Mouse (Mus musculus) stomach, postnatal 0 days (tissue): Measurements from ENCODE around the gene Ocel1. TPM values are rescaled to one million over a fixed set of nuclear protein-coding genes. Genes with fewer than 3 reads are reported as not detected.
A peak's percentile ranks its signal among the peaks of the same experiment; 100 is the strongest.

Experiments used
- ATAC-seq: fragments of 200-750 bp; cut with Nextera tagmentation; 2 replicates; pipeline ENCODE4 v1.8.0; 2017; ENCODE audit not compliant: low FRiP score, low TSS enrichment
- DNase-seq: peaks from one replicate; pipeline ENCODE4 v3.0.0-alpha.2; 2016; ENCODE audit warnings: low spot score
- H3K27ac ChIP-seq: fragments of 300-500 bp; sonication (generic); replicated peaks from 2 replicates; pipeline ENCODE4 v1.5.1; 2014; ENCODE audit warnings: mild to moderate bottlenecking, control low read depth
- H3K27me3 ChIP-seq: fragments of 300-500 bp; sonication (generic); 2 replicates; pipeline ENCODE4 v1.6.1; 2014; ENCODE audit warnings: low read length; ENCODE audit not compliant: control insufficient read depth, insufficient read depth
- H3K36me3 ChIP-seq: fragments of 300-500 bp; sonication (generic); 2 replicates; pipeline ENCODE4 v1.6.1; 2014; ENCODE audit warnings: low read length, mixed read lengths; ENCODE audit not compliant: control insufficient read depth, insufficient read depth
- H3K4me1 ChIP-seq: fragments of 300-500 bp; sonication (generic); replicated peaks from 2 replicates; pipeline ENCODE4 v1.6.1; 2014; ENCODE audit warnings: antibody characterized with exemption; ENCODE audit not compliant: control insufficient read depth, insufficient read depth
- H3K4me2 ChIP-seq: fragments of 300-500 bp; sonication (generic); replicated peaks from 2 replicates; pipeline ENCODE4 v1.6.1; 2014; ENCODE audit warnings: low read depth, mild to moderate bottlenecking, control low read depth, moderate library complexity
- H3K4me3 ChIP-seq: fragments of 300-500 bp; sonication (generic); 2 replicates; pipeline ENCODE4 v1.5.1; 2014; ENCODE audit warnings: low read depth, low read length, control low read depth
- H3K9ac ChIP-seq: fragments of 300-500 bp; sonication (generic); 2 replicates; pipeline ENCODE4 v1.6.1; 2014; ENCODE audit warnings: mild to moderate bottlenecking, low read length, control low read depth, mixed read lengths
- H3K9me3 ChIP-seq: fragments of 300-500 bp; sonication (generic); 2 replicates; pipeline ENCODE4 v1.6.1; 2016; ENCODE audit warnings: low read length; ENCODE audit not compliant: control insufficient read depth
- CTCF ChIP-seq: IDR thresholded peaks from 2 replicates; pipeline ENCODE4 v1.5.1; 2016; ENCODE audit warnings: antibody characterized with exemption, low read depth, mild to moderate bottlenecking, moderate library complexity
- EP300 ChIP-seq: optimal IDR thresholded peaks from 2 replicates; pipeline ENCODE3; 2016; ENCODE audit warnings: antibody characterized with exemption
- WGBS: fragments of 180-500 bp; shearing (Covaris S2); extraction: QIAGEN DNeasy Blood & Tissue Kit; methylation state at CpG from one replicate; pipeline ENCODE4 v1.1.7; 2014; 5-methylcytosine and 5-hydroxymethylcytosine counted together
- polyA plus RNA-seq: library from polyadenylated mRNA; unstranded; fragments of >200 nt; fragmentation: Nextera tagmentation; extraction: Ambion mirVana; gene quantifications from 2 replicates; pipeline ENCODE4 v1.2.1, GENCODE M21; 2015

Gene Ocel1
- polyA plus RNA-seq, 1 experiment from 2014 or later: 8.2 TPM

GRCm38 (mm10) chr8:71407441-71407840 is 36.3 kb downstream of the Ocel1 start:
- Histone ChIP-seq H3K9me3 (no peaks in the 10 kb centered on the region), H3K4me3 (no peak overlapping the region), H3K36me3 (peaks cover 3% of the 10 kb centered on the region), H3K9ac (no peak overlapping the region), H3K4me2 (no peak overlapping the region), H3K27me3 (no peaks in the 10 kb centered on the region), H3K27ac (no peak overlapping the region), H3K4me1 (peaks cover 11% of the 10 kb centered on the region)
- DNase-seq (no peak), ATAC-seq (no peak)
- no peak for TF ChIP-seq EP300
- TF ChIP-seq CTCF: no peak
- WGBS: 93% methylated on average over 14 of the region's 14 CpGs

DNA sequence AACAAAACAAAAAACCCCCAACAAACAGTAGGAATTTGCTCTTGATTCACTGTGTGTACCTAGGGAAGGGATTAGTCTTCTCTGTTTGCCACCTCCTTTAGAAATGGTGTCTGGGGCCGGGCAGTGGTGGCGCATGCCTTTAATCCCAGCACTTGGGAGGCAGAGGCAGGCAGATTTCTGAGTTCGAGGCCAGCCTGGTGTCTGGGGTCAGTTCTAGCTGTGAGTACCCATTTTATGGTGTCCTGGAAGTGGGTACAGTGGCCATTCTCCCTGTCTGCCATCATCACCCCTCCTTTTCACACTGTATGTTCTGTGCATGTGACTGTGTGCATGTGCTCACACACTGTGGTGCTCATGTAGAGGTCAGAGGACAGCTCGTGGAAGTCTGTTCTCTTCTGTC is 37.1 kb downstream of the Ocel1 start:
- Histone ChIP-seq H3K9me3 (no peaks in the 10 kb centered on the region), H3K27me3 (no peaks in the 10 kb centered on the region), H3K4me1 (peaks cover 11% of the 10 kb centered on the region), H3K36me3 (peaks cover 3% of the 10 kb centered on the region), H3K4me3 (no peak overlapping the region), H3K27ac (no peak overlapping the region), H3K9ac (no peak overlapping the region), H3K4me2 (no peak overlapping the region)
- DNase-seq (no peak), ATAC-seq (no peak)
- TF ChIP-seq EP300: no peak
- TF ChIP-seq CTCF: no peak
- 90% methylated on average over 4 of the region's 4 CpGs for WGBS

DNA sequence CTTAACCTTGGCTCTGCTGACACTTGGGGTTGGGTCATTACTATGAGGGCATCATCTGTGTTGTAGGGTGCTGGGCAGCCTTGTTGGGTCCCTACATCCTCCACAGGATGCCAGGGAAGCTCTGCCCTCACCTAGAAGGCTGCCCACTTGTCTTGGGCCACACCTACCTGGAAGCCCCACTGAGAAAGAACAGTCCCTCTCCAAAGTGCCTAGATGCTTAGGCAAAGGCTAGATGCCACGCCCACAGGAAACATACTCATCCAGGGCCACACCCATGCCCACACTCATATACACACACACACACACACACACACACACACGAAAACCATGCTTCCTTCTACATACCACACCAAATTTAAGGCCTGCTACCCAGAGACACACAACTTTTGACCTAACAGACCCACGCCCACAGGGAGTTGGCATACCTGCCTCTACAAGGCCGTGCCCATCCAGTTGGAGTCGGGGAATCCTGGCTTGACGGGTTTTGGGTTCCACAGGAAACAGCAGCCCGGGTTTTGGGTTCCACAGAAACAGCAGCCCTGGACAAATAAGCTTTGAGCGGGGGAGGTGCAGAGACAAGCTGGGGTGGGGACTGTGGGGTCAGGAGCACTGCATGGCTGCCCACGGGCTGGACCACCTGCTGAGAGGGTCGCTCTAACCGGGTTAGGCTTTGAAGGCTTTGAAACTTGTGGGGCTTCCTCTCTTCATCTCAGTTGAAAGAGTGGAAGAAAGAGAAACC is 40.6 kb downstream of the Ocel1 start:
- H3K4me1 ChIP-seq: 0 out of 2 replicates have a peak, but pooled peaks cover 2% of the 10 kb centered on the region
- H3K4me2 ChIP-seq: no peak overlapping the region
- H3K27me3 ChIP-seq: no peaks in the 10 kb centered on the region
- peaks cover 3% of the 10 kb centered on the region for H3K36me3 ChIP-seq
- DNase-seq: no peak
- no peak overlapping the region for H3K27ac ChIP-seq
- peak; percentile 26; the same call in 1 of the 2 replicates for ATAC-seq
- H3K9ac ChIP-seq: no peak overlapping the region
- no peak for TF ChIP-seq CTCF
- no peak for TF ChIP-seq EP300
- 40% methylated on average over 11 of the region's 11 CpGs for WGBS
- no peak overlapping the region for H3K4me3 ChIP-seq
- H3K9me3 ChIP-seq: no peaks in the 10 kb centered on the region

GRCm38 (mm10) chr8:71422121-71422520 is 51.0 kb downstream of the Ocel1 start:
- H3K4me2 ChIP-seq: no peak overlapping the region
- ATAC-seq (no peak), DNase-seq (no peak)
- no peaks in the 10 kb centered on the region for H3K9me3 ChIP-seq
- H3K9ac ChIP-seq: no peak overlapping the region
- no peaks in the 10 kb centered on the region for H3K4me1 ChIP-seq
- no peaks in the 10 kb centered on the region for H3K27me3 ChIP-seq
- no peaks in the 10 kb centered on the region for H3K36me3 ChIP-seq
- TF ChIP-seq CTCF (no peak), EP300 (no peak)
- H3K27ac ChIP-seq: no peak overlapping the region
- H3K4me3 ChIP-seq: no peak overlapping the region

Other genes with a start within 250 kb of the Ocel1 start
- gene Myo9b, start 98.6 kb upstream of the Ocel1 start, polyA plus RNA-seq: 5.8 and 6.0 TPM in 2 replicates
- 24.8 and 29.0 TPM in 2 replicates for gene Haus8, start 98.4 kb upstream of the Ocel1 start, polyA plus RNA-seq
- gene Use1, start 4.5 kb upstream of the Ocel1 start, polyA plus RNA-seq: 97.1 and 107 TPM in 2 replicates
- 47.0 and 56.1 TPM in 2 replicates for gene Nr2f6, start 10.7 kb downstream of the Ocel1 start, polyA plus RNA-seq
- gene Ushbp1, start 24.5 kb downstream of the Ocel1 start, polyA plus RNA-seq: 4.1 and 4.5 TPM in 2 replicates
- gene Babam1, start 25.6 kb downstream of the Ocel1 start, polyA plus RNA-seq: 54.7 and 61.7 TPM in 2 replicates
- 5.0 and 6.4 TPM in 2 replicates for gene Ankle1, start 34.7 kb downstream of the Ocel1 start, polyA plus RNA-seq
- 22.1 and 23.5 TPM in 2 replicates for gene Abhd8, start 92.4 kb downstream of the Ocel1 start, polyA plus RNA-seq
- 127 and 137 TPM in 2 replicates for gene Mrpl34, start 93.7 kb downstream of the Ocel1 start, polyA plus RNA-seq
- 72.5 and 74.5 TPM in 2 replicates for gene Dda1, start 97.9 kb downstream of the Ocel1 start, polyA plus RNA-seq
- gene Ano8, start 114.7 kb downstream of the Ocel1 start, polyA plus RNA-seq: 0.68 and 1.1 TPM in 2 replicates
- gene Gtpbp3, start 116.8 kb downstream of the Ocel1 start, polyA plus RNA-seq: 7.2 and 8.2 TPM in 2 replicates
- gene Plvap, start 140.5 kb downstream of the Ocel1 start, polyA plus RNA-seq: 56.3 and 60.9 TPM in 2 replicates
- 0.29 and 0.46 TPM in 2 replicates for gene Ccdc194, start 154.4 kb downstream of the Ocel1 start, polyA plus RNA-seq
- 32.8 and 34.2 TPM in 2 replicates for gene Bst2, start 166.2 kb downstream of the Ocel1 start, polyA plus RNA-seq
- 103 TPM in 2 replicates for gene Mvb12a, start 171.6 kb downstream of the Ocel1 start, polyA plus RNA-seq
- 1.0 and 1.4 TPM in 2 replicates for gene Tmem221, start 187.6 kb downstream of the Ocel1 start, polyA plus RNA-seq
- 0.04 and 0.05 TPM in 2 replicates for gene Nxnl1, start 195.3 kb downstream of the Ocel1 start, polyA plus RNA-seq
- gene Slc27a1, start 197.6 kb downstream of the Ocel1 start, polyA plus RNA-seq: 26.5 and 27.4 TPM in 2 replicates
- gene Pgls, start 220.9 kb downstream of the Ocel1 start, polyA plus RNA-seq: 221 and 223 TPM in 2 replicates
- 0.99 and 1.4 TPM in 2 replicates for gene Fam129c, start 226.3 kb downstream of the Ocel1 start, polyA plus RNA-seq
- 40.3 and 41.1 TPM in 2 replicates for gene Colgalt1, start 239.7 kb downstream of the Ocel1 start, polyA plus RNA-seq